Mouse (Mus musculus) testis, postnatal 14 days (tissue): Measurements from ENCODE around the gene Marc1.
A peak's percentile ranks its signal among the peaks of the same experiment; 100 is the strongest.

ENCODE experiments used
- DNase-seq: peaks from one replicate; pipeline ENCODE4 v3.0.0; 2021; ENCODE audit warnings: low spot score

Gene Marc1

GRCm38 (mm10) chr1:184817768-184818167, 6.7 kb upstream of the Marc1 start:
- no peak for DNase-seq

- no peak for DNase-seq
Measured at GRCm38 (mm10) chr1:184811716-184812250, 670 bp upstream of the Marc1 start.

GRCm38 (mm10) chr1:184809578-184810001, 1.5 kb downstream of the Marc1 start:
- no peak for DNase-seq

GRCm38 (mm10) chr1:184808418-184809012, 2.6 kb downstream of the Marc1 start:
- DNase-seq, result no peak

GRCm38 (mm10) chr1:184807627-184808417, 3.3 kb downstream of the Marc1 start:
- no peak for DNase-seq

- DNase-seq, result no peak
Measured at GRCm38 (mm10) chr1:184807123-184807522, 4.0 kb downstream of the Marc1 start.

- no peak for DNase-seq
Measured at GRCm38 (mm10) chr1:184805749-184806148, 5.4 kb downstream of the Marc1 start.

GRCm38 (mm10) chr1:184793163-184793876, 17.8 kb downstream of the Marc1 start:
- peak; percentile 21 for DNase-seq

GRCm38 (mm10) chr1:184791109-184791508, 20.0 kb downstream of the Marc1 start:
- no peak for DNase-seq

GRCm38 (mm10) chr1:184786376-184787151, 24.5 kb downstream of the Marc1 start:
- DNase-seq, result no peak

- no peak for DNase-seq
Measured at GRCm38 (mm10) chr1:184783641-184784040, 27.5 kb downstream of the Marc1 start.

GRCm38 (mm10) chr1:184782161-184782513, 29.0 kb downstream of the Marc1 start:
- DNase-seq, result no peak

- DNase-seq, result no peak
Measured at GRCm38 (mm10) chr1:184781286-184782160, 29.6 kb downstream of the Marc1 start.

- DNase-seq, result no peak
Measured at GRCm38 (mm10) chr1:184778157-184778556, 33.0 kb downstream of the Marc1 start.

GRCm38 (mm10) chr1:184777061-184777795, 33.9 kb downstream of the Marc1 start:
- no peak for DNase-seq

- no peak for DNase-seq
Measured at GRCm38 (mm10) chr1:184775289-184775688, 35.8 kb downstream of the Marc1 start.

GRCm38 (mm10) chr1:184771891-184772249, 39.2 kb downstream of the Marc1 start:
- DNase-seq, result no peak

- DNase-seq, result peak; percentile 79
Measured at GRCm38 (mm10) chr1:184771202-184771890, 39.8 kb downstream of the Marc1 start.

GRCm38 (mm10) chr1:184763866-184764265, 47.2 kb downstream of the Marc1 start:
- no peak for DNase-seq

- DNase-seq, result no peak
Measured at GRCm38 (mm10) chr1:184762941-184763340, 48.2 kb downstream of the Marc1 start.
